Mouse (Mus musculus): ENCODE data around the gene Slc34a1. TPM values are rescaled to one million over a fixed set of nuclear protein-coding genes. Genes with fewer than 3 reads are reported as not detected.

The Slc34a1 gene
- not detected for total RNA-seq (2021)

- intact Hi-C loops (cut with DNase I): no loop called here
- DNase-seq: no peak
Measured at GRCm38 (mm10) chr13:55398088-55398487, at the start of gene Slc34a1. TSS of gene Slc34a1 (plus strand) at chr13:55398187.

- no peak for DNase-seq
- intact Hi-C loops (cut with DNase I): loop anchor here (2.0 kb wide), 1 partner anchor 32 kb away; the partner anchor contains the start of gene Mxd3
Measured at GRCm38 (mm10) chr13:55361145-55361544, 36.8 kb upstream of the Slc34a1 start.

- intact Hi-C loops (cut with DNase I): loop anchor here (2.0 kb wide), 1 partner anchor 33 kb away; the partner anchor contains the start of gene Mxd3
- peak in 1 of 2 experiments; percentile 24 for DNase-seq
Measured at GRCm38 (mm10) chr13:55361974-55362452, 36.0 kb upstream of the Slc34a1 start.

- DNase-seq: peak; percentile 98 to 99
- intact Hi-C loops (cut with DNase I): no loop called here
Measured at GRCm38 (mm10) chr13:55362453-55363060, 35.4 kb upstream of the Slc34a1 start, which contains the start of gene Lman2. TSS of gene Lman2 (minus strand) at chr13:55362783.

- intact Hi-C loops (cut with DNase I): no loop called here
- no peak for DNase-seq
Measured at GRCm38 (mm10) chr13:55368401-55368800, 29.6 kb upstream of the Slc34a1 start.

- DNase-seq: no peak
- intact Hi-C loops (cut with DNase I): no loop called here
Measured at GRCm38 (mm10) chr13:55369531-55370114, 28.4 kb upstream of the Slc34a1 start, which contains the start of gene Rgs14. TSS of gene Rgs14 (plus strand) at chr13:55369732.

GRCm38 (mm10) chr13:55370234-55370633, 27.8 kb upstream of the Slc34a1 start:
- DNase-seq: peak in 1 of 2 experiments; percentile 33
- intact Hi-C loops (cut with DNase I): no loop called here

- peak; percentile 50 to 57 for DNase-seq
- intact Hi-C loops (cut with DNase I): no loop called here
Measured at GRCm38 (mm10) chr13:55371007-55371681, 26.8 kb upstream of the Slc34a1 start.

GRCm38 (mm10) chr13:55371740-55372139, 26.2 kb upstream of the Slc34a1 start:
- DNase-seq: no peak
- intact Hi-C loops (cut with DNase I): no loop called here

- intact Hi-C loops (cut with DNase I): no loop called here
- no peak for DNase-seq
Measured at GRCm38 (mm10) chr13:55374206-55374924, 23.6 kb upstream of the Slc34a1 start.

- DNase-seq: no peak
- intact Hi-C loops (cut with DNase I): no loop called here
Measured at GRCm38 (mm10) chr13:55375877-55376276, 22.1 kb upstream of the Slc34a1 start.

GRCm38 (mm10) chr13:55378907-55379580, 18.9 kb upstream of the Slc34a1 start:
- intact Hi-C loops (cut with DNase I): no loop called here
- DNase-seq: no peak

GRCm38 (mm10) chr13:55381790-55382189, 16.2 kb upstream of the Slc34a1 start:
- DNase-seq: no peak

GRCm38 (mm10) chr13:55390644-55391043, 7.3 kb upstream of the Slc34a1 start:
- intact Hi-C loops (cut with DNase I): no loop called here

More at GRCm38 (mm10) chr13:55381790-55382189, 16.2 kb upstream of the Slc34a1 start:
- intact Hi-C loops (cut with DNase I): no loop called here

GRCm38 (mm10) chr13:55391626-55392029, 6.4 kb upstream of the Slc34a1 start:
- no peak for DNase-seq
- intact Hi-C loops (cut with DNase I): no loop called here

More at GRCm38 (mm10) chr13:55390644-55391043, 7.3 kb upstream of the Slc34a1 start:
- DNase-seq: no peak

- intact Hi-C loops (cut with DNase I): no loop called here
- no peak for DNase-seq
Measured at GRCm38 (mm10) chr13:55392933-55393332, 5.1 kb upstream of the Slc34a1 start.

- no peak for DNase-seq
- intact Hi-C loops (cut with DNase I): no loop called here
Measured at GRCm38 (mm10) chr13:55399300-55400038, 1.5 kb downstream of the Slc34a1 start.

- no peak for DNase-seq
- intact Hi-C loops (cut with DNase I): no loop called here
Measured at GRCm38 (mm10) chr13:55400039-55400346, 2.0 kb downstream of the Slc34a1 start.

GRCm38 (mm10) chr13:55403266-55403665, 5.3 kb downstream of the Slc34a1 start:
- intact Hi-C loops (cut with DNase I): no loop called here
- no peak for DNase-seq
